Mouse (Mus musculus) CH12.LX (cell line): Measurements from ENCODE around the gene Mrm3.

Experiments used
- CTCF ChIP-seq, 2 experiments: IDR thresholded peaks in 1 of 2; conservative IDR thresholded peaks in 1 of 2; 2 replicates each; pipeline ENCODE4 v1.5.1; 2011 to 2012; ENCODE audit warnings: low read depth in 2 of 2, low read length in 2 of 2, improper control_type of control experiment in 1 of 2, inconsistent platforms in 1 of 2, mild to moderate bottlenecking in 1 of 2, moderate library complexity in 1 of 2
- E2F4 ChIP-seq: IDR thresholded peaks from 2 replicates; pipeline ENCODE4 v1.6.1; 2011; ENCODE audit warnings: low read depth, low read length, improper control_type of control experiment; ENCODE audit not compliant: insufficient replicate concordance
- JUND ChIP-seq: conservative IDR thresholded peaks from 2 replicates; pipeline ENCODE4 v1.6.1; 2011; ENCODE audit warnings: low read depth, low read length, improper control_type of control experiment
- NELFE ChIP-seq: IDR thresholded peaks from 2 replicates; pipeline ENCODE4 v1.6.1; 2011; ENCODE audit warnings: low read depth, low read length, improper control_type of control experiment
- POLR2A ChIP-seq: IDR thresholded peaks from 2 replicates; pipeline ENCODE4 v1.6.1; 2011; ENCODE audit warnings: low read depth, mild to moderate bottlenecking, improper control_type of control experiment, low read length
- POLR2AphosphoS2 ChIP-seq: IDR thresholded peaks from 2 replicates; pipeline ENCODE4 v1.6.1; 2011; ENCODE audit warnings: low read depth, low read length, improper control_type of control experiment

- TF ChIP-seq E2F4: no peak
- TF ChIP-seq POLR2A: no peak
- no peak for TF ChIP-seq NELFE
- no peak for TF ChIP-seq CTCF (conservative IDR thresholded peaks at IDR 0.05 in 1 of 2, IDR thresholded peaks at IDR 0.05 in 1 of 2; ENCODE audit: low read depth in 2 of 2, low read length in 2 of 2)
- no peak for TF ChIP-seq JUND
- no peak for TF ChIP-seq POLR2AphosphoS2
Observed at GRCm38 (mm10) chr11:76279971-76280370, 36.5 kb downstream of the Mrm3 start.
